Mouse (Mus musculus) embryonic facial prominence, embryonic 11.5 days (tissue): ENCODE data around the gene Catip. TPM values are rescaled to one million over a fixed set of nuclear protein-coding genes. Genes with fewer than 3 reads are reported as not detected.

Experiments used
- ATAC-seq: fragments of 200-750 bp; cut with Nextera tagmentation; replicated peaks from 2 replicates; pipeline ENCODE4 v1.8.0; 2017; ENCODE audit warnings: low read depth; ENCODE audit not compliant: insufficient number of reproducible peaks, low FRiP score, low TSS enrichment
- DNase-seq: peaks from one replicate; pipeline ENCODE4 v3.0.0-alpha.2; 2015; ENCODE audit warnings: low spot score
- H3K27ac ChIP-seq: fragments of 300-500 bp; sonication (generic); replicated peaks from 2 replicates; pipeline ENCODE4 v1.5.1; 2014; ENCODE audit warnings: mild to moderate bottlenecking, low read depth, low read length, control low read depth
- H3K27me3 ChIP-seq: fragments of 300-500 bp; sonication (generic); 2 replicates; pipeline ENCODE4 v1.6.1; 2014; ENCODE audit warnings: mild to moderate bottlenecking, low read length, moderate library complexity, mixed read lengths; ENCODE audit not compliant: control insufficient read depth, insufficient read depth
- H3K36me3 ChIP-seq: fragments of 300-500 bp; sonication (generic); replicated peaks from 2 replicates; pipeline ENCODE4 v1.6.1; 2014; ENCODE audit warnings: low read depth, mild to moderate bottlenecking, low read length, moderate library complexity, mixed read lengths; ENCODE audit not compliant: control insufficient read depth, insufficient read depth
- H3K4me1 ChIP-seq: fragments of 300-500 bp; sonication (generic); 2 replicates; pipeline ENCODE4 v1.6.1; 2014; ENCODE audit warnings: low read length, mixed read lengths; ENCODE audit not compliant: control insufficient read depth, insufficient read depth
- H3K4me2 ChIP-seq: fragments of 300-500 bp; sonication (generic); 2 replicates; pipeline ENCODE4 v1.6.1; 2014; ENCODE audit warnings: low read depth, mild to moderate bottlenecking, control low read depth, low read length, moderate library complexity
- H3K4me3 ChIP-seq: fragments of 300-500 bp; sonication (generic); 2 replicates; pipeline ENCODE4 v1.5.1; 2014; ENCODE audit warnings: low read depth, low read length, control low read depth
- H3K9ac ChIP-seq: fragments of 300-500 bp; sonication (generic); replicated peaks from 2 replicates; pipeline ENCODE4 v1.6.1; 2014; ENCODE audit warnings: mild to moderate bottlenecking, control low read depth, low read length
- H3K9me3 ChIP-seq: fragments of 300-500 bp; sonication (generic); replicated peaks from 2 replicates; pipeline ENCODE4 v1.6.1; 2016; ENCODE audit warnings: mild to moderate bottlenecking, low read length, inconsistent platforms, mixed read lengths; ENCODE audit not compliant: control insufficient read depth
- WGBS: fragments of 180-500 bp; shearing (Covaris S2); extraction: QIAGEN DNeasy Blood & Tissue Kit; methylation state at CpG from one replicate; pipeline ENCODE4 v1.1.7; 2014; 5-methylcytosine and 5-hydroxymethylcytosine counted together
- polyA plus RNA-seq: library from polyadenylated mRNA; unstranded; fragments of >200 nt; fragmentation: Nextera tagmentation; extraction: Ambion mirVana; gene quantifications from 2 replicates; pipeline ENCODE4 v1.2.1, GENCODE M21; 2014

The Catip gene
- polyA plus RNA-seq, 1 experiment from 2014 or later: 0.22 TPM

DNA sequence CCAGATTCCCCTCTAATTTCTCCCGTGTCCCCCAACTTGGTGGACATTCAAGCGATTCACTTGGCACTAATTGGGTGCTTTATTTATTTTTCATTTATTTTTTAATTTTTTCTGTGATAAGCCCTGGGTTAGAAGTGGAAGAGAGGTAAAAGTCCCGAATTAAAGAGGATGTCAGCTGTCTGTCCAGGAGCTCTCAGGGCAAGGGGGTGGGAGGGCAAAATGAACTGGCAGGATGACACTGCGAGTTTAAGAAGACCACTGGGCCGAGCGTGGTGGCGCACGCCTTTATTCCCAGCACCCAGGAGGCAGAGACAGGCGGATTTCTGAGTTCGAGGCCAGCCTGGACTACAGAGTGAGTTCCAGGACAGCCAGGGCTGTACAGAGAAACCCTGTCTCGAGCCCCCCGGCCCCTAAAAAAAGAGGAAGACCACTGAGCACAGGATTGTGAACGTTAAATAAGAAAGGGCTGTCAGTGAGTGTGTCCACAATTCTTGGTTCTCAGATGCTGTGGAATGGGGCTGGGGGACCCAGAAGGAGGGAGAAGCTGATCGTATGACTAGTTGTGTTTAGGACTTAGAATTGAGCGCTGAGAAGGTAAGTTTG lies 25.6 kb downstream of the Catip start:
- Histone ChIP-seq H3K9me3 (no peaks in the 10 kb centered on the region), H3K4me1 (peaks cover 3% of the 10 kb centered on the region; the same call in 1 of the 2 replicates), H3K9ac (no peak overlapping the region; the same call in 1 of the 2 replicates), H3K4me2 (peak overlapping the region; percentile 55; the same call in 1 of the 2 replicates), H3K4me3 (peak overlapping the region; percentile 41), H3K27ac (peak overlapping the region; percentile 91; the same call in 1 of the 2 replicates), H3K27me3 (peaks cover 2% of the 10 kb centered on the region; the same call in 1 of the 2 replicates), H3K36me3 (no peaks in the 10 kb centered on the region)
- DNase-seq (no peak), ATAC-seq (no peak)
- WGBS: 56% methylated on average over 15 of the region's 15 CpGs

GRCm38 (mm10) chr1:74388398-74388920 lies 26.6 kb downstream of the Catip start:
- Histone ChIP-seq H3K27me3 (peaks cover 2% of the 10 kb centered on the region; the same call in 1 of the 2 replicates), H3K9ac (no peak overlapping the region), H3K9me3 (no peaks in the 10 kb centered on the region), H3K36me3 (no peaks in the 10 kb centered on the region), H3K4me2 (no peak overlapping the region), H3K4me1 (peaks cover 3% of the 10 kb centered on the region; the same call in 1 of the 2 replicates), H3K4me3 (no peak overlapping the region), H3K27ac (no peak overlapping the region)
- ATAC-seq: no peak
- DNase-seq: no peak
- WGBS: 81% methylated on average over 7 of the region's 7 CpGs

DNA sequence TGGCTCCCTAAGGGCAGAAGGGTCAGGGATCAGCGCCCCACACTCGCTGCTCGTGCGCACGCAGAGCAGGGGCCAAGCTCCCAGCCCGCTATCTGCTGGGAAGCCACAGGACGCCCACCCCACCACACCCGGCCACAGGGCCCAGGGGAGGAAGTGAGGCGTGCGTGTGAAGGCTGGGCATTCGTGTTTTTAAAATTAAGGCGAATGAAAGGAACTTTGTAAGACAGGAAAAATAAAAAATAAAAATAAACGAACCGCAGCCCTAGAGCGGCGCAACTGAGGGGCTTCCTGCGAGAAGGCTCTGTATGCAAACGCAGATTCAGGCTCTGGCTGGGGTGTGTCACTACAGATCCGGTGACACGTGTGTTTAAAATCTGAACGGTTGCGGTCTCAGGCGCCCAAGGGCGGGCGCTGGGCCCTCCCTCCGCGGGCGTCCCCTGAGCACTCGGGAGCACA lies 28.0 kb downstream of the Catip start:
- Histone ChIP-seq H3K4me1 (peaks cover 3% of the 10 kb centered on the region; the same call in 1 of the 2 replicates), H3K9me3 (no peaks in the 10 kb centered on the region), H3K27me3 (peaks cover 2% of the 10 kb centered on the region; the same call in 1 of the 2 replicates), H3K4me3 (peak overlapping the region; percentile 18; the same call in 1 of the 2 replicates), H3K27ac (peak overlapping the region; percentile 47; the same call in 1 of the 2 replicates), H3K4me2 (peak overlapping the region; percentile 52), H3K9ac (peak overlapping the region; percentile 47), H3K36me3 (peaks cover 6% of the 10 kb centered on the region)
- 3% methylated on average over 29 of the region's 29 CpGs for WGBS
- DNase-seq (peak; percentile 58), ATAC-seq (no peak)

GRCm38 (mm10) chr1:74390287-74390906 lies 28.5 kb downstream of the Catip start:
- Histone ChIP-seq H3K9ac (peak overlapping the region; percentile 47), H3K4me1 (peaks cover 3% of the 10 kb centered on the region; the same call in 1 of the 2 replicates), H3K9me3 (no peaks in the 10 kb centered on the region), H3K27me3 (peaks cover 2% of the 10 kb centered on the region; the same call in 1 of the 2 replicates), H3K36me3 (peaks cover 8% of the 10 kb centered on the region), H3K4me3 (peak overlapping the region; percentile 18; the same call in 1 of the 2 replicates), H3K27ac (peak overlapping the region; percentile 47; the same call in 1 of the 2 replicates), H3K4me2 (peak overlapping the region; percentile 52)
- WGBS: 6% methylated on average over 21 of the region's 21 CpGs
- no peak for ATAC-seq
- DNase-seq: peak; percentile 70

DNA sequence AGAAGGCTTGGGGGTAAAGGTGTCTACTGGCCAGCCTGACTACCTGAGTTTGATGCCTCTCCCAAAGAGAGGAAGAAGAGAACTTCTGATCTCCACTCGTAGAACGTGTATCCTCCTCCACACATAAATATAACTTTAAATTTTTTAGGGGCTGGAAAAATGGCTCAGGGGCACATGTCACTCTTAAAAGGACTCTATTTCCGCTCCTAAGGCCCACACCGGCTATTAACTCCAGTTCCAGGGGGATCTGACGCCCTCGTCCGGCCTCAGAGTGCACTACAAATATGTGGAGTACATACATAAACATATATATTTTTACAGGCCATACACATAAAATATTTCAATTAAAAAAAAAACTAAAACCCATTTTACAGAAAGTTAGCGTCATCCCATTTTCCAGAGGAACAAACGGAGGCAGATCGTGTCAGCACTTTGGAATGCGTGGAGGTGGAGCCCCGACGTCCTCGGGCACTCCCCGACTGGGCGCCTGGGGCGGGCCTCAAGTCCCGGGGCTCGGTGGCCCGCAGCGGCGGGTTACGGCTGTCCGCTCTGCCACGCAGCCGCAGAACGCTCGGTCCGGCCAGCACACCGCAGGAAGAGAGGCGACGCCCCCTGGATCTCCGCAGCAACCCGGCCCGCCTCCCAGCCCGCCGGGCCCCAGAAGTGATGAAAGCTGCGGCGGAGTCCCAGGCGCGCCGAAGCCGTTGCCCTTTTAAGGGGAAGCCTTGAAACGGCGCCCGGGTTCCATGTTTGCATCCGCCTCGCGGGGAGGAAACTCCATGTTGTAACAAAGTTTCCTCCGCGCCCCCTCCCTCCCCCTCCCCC lies 29.2 kb downstream of the Catip start, which contains the start of gene Ctdsp1:
Gene Ctdsp1, plus strand, starts transcription at position 586 of the 825 bp plus-strand sequence.
- peak within 1 kb of the TSS; percentile 96 for H3K9ac ChIP-seq
- H3K27me3 ChIP-seq: peaks cover 2% of the 10 kb centered on the region; the same call in 1 of the 2 replicates
- H3K27ac ChIP-seq: peak within 1 kb of the TSS; percentile 96
- ATAC-seq (peak; percentile 63), DNase-seq (peak; percentile 98)
- H3K4me2 ChIP-seq: peak within 1 kb of the TSS; percentile 97
- H3K36me3 ChIP-seq: peaks cover 8% of the 10 kb centered on the region
- no peaks in the 10 kb centered on the region for H3K9me3 ChIP-seq
- peaks cover 3% of the 10 kb centered on the region; the same call in 1 of the 2 replicates for H3K4me1 ChIP-seq
- peak within 1 kb of the TSS; percentile 98 for H3K4me3 ChIP-seq
- WGBS: 4% methylated on average over 44 of the region's 51 CpGs

- Histone ChIP-seq H3K27me3 (peaks cover 2% of the 10 kb centered on the region; the same call in 1 of the 2 replicates), H3K4me3 (peak overlapping the region; percentile 98), H3K4me2 (peak overlapping the region; percentile 97), H3K27ac (peak overlapping the region; percentile 96), H3K36me3 (peaks cover 8% of the 10 kb centered on the region), H3K9ac (peak overlapping the region; percentile 96), H3K9me3 (no peaks in the 10 kb centered on the region), H3K4me1 (peaks cover 3% of the 10 kb centered on the region; the same call in 1 of the 2 replicates)
- no peak; the same call in 1 of the 2 replicates for ATAC-seq
- WGBS: under 1% methylated on average over 42 of the region's 63 CpGs
- peak; percentile 68 for DNase-seq
Measured at GRCm38 (mm10) chr1:74391844-74392441, 30.0 kb downstream of the Catip start.

- peak overlapping the region; percentile 96 for H3K27ac ChIP-seq
- ATAC-seq (peak; percentile 16; the same call in 1 of the 2 replicates), DNase-seq (no peak)
- H3K36me3 ChIP-seq: peaks cover 8% of the 10 kb centered on the region
- peak overlapping the region; percentile 98 for H3K4me3 ChIP-seq
- peaks cover 3% of the 10 kb centered on the region; the same call in 1 of the 2 replicates for H3K4me1 ChIP-seq
- H3K9ac ChIP-seq: peak overlapping the region; percentile 96
- peak overlapping the region; percentile 97 for H3K4me2 ChIP-seq
- 2% methylated on average over 16 of the region's 16 CpGs for WGBS
- H3K27me3 ChIP-seq: peaks cover 2% of the 10 kb centered on the region; the same call in 1 of the 2 replicates
- H3K9me3 ChIP-seq: no peaks in the 10 kb centered on the region
Measured at GRCm38 (mm10) chr1:74392446-74392994, 30.6 kb downstream of the Catip start.
